Mouse (Mus musculus) MEL (cell line): ENCODE results near the gene Aen. TPM values are rescaled to one million over a fixed set of nuclear protein-coding genes. Genes with fewer than 3 reads are reported as not detected.

Source experiments
- DNase-seq: peaks from one replicate; pipeline ENCODE4 v3.0.0; 2011; ENCODE audit warnings: low read depth, low spot score
- H3K27ac ChIP-seq: 2 replicates; pipeline ENCODE4 v1.5.1; 2012; ENCODE audit warnings: low read depth, mild to moderate bottlenecking, control low read depth, low read length, moderate library complexity; ENCODE audit not compliant: control insufficient read depth
- H3K27me3 ChIP-seq, 2 experiments: fragments of 150-350 bp in 1 of 2; sonication (generic) in 1 of 2; 2 replicates each; pipeline ENCODE4 v1.6.1; 2012; ENCODE audit warnings: low read length in 2 of 2, mild to moderate bottlenecking in 2 of 2, improper control_type of control experiment in 1 of 2, moderate library complexity in 1 of 2; ENCODE audit not compliant: insufficient read depth in 2 of 2, control insufficient read depth in 1 of 2
- H3K36me3 ChIP-seq, 2 experiments: 2 replicates each; pipeline ENCODE4 v1.6.1; 2012 to 2014; ENCODE audit warnings: low read length in 2 of 2, improper control_type of control experiment in 1 of 2, inconsistent platforms in 1 of 2, mild to moderate bottlenecking in 1 of 2; ENCODE audit not compliant: insufficient read depth in 2 of 2, control insufficient read depth in 1 of 2
- H3K4me1 ChIP-seq, 2 experiments: fragments of 150-350 bp in 1 of 2; sonication (generic) in 1 of 2; 2 replicates each; pipeline ENCODE4 v1.6.1; 2012; ENCODE audit warnings: low read length in 2 of 2, improper control_type of control experiment in 1 of 2, mild to moderate bottlenecking in 1 of 2; ENCODE audit not compliant: insufficient read depth in 2 of 2, control insufficient read depth in 1 of 2
- H3K4me3 ChIP-seq, 2 experiments: fragments of 150-350 bp in 1 of 2; sonication (generic) in 1 of 2; 2 replicates each; pipeline ENCODE4 v1.5.1; 2012; ENCODE audit warnings: low read depth in 2 of 2, low read length in 2 of 2, mild to moderate bottlenecking in 2 of 2, moderate library complexity in 2 of 2, control low read depth in 1 of 2, improper control_type of control experiment in 1 of 2; ENCODE audit not compliant: control insufficient read depth in 1 of 2, insufficient read depth in 1 of 2
- H3K79me2 ChIP-seq: 2 replicates; pipeline ENCODE4 v1.6.1; 2012; ENCODE audit warnings: mild to moderate bottlenecking, low read length, moderate library complexity; ENCODE audit not compliant: control insufficient read depth, poor library complexity, insufficient read depth
- H3K9ac ChIP-seq: 2 replicates; pipeline ENCODE4 v1.6.1; 2012; ENCODE audit warnings: low read depth, mild to moderate bottlenecking, control low read depth, low read length, moderate library complexity; ENCODE audit not compliant: control insufficient read depth, poor library complexity, severe bottlenecking
- H3K9me3 ChIP-seq: fragments of 150-350 bp; sonication (generic); replicated peaks from 2 replicates; pipeline ENCODE4 v1.6.1; 2012; ENCODE audit warnings: mild to moderate bottlenecking, low read length, improper control_type of control experiment, moderate library complexity; ENCODE audit not compliant: insufficient read depth
- BHLHE40 ChIP-seq: IDR thresholded peaks from 2 replicates; pipeline ENCODE4 v1.6.1; 2012; ENCODE audit warnings: low read depth, mild to moderate bottlenecking, inconsistent platforms, low read length, improper control_type of control experiment, borderline replicate concordance
- EP300 ChIP-seq, 2 experiments: IDR thresholded peaks; 2 replicates each; pipeline ENCODE4 v1.6.1; 2011; ENCODE audit warnings: improper control_type of control experiment in 2 of 2, low read length in 2 of 2, low read depth in 1 of 2, mild to moderate bottlenecking in 1 of 2
- ETS1 ChIP-seq: IDR thresholded peaks from 2 replicates; pipeline ENCODE4 v1.6.1; 2012; ENCODE audit warnings: low read depth, mild to moderate bottlenecking, inconsistent platforms, low read length, improper control_type of control experiment, moderate library complexity
- GABPA ChIP-seq: IDR thresholded peaks from 2 replicates; pipeline ENCODE4 v1.6.1; 2012; ENCODE audit warnings: low read depth, mild to moderate bottlenecking, inconsistent platforms, low read length, improper control_type of control experiment, moderate library complexity
- GATA1 ChIP-seq: IDR thresholded peaks from 2 replicates; pipeline ENCODE4 v1.6.1; 2011; ENCODE audit warnings: low read depth, low read length, improper control_type of control experiment
- HCFC1 ChIP-seq: IDR thresholded peaks from 2 replicates; pipeline ENCODE4 v1.6.1; 2012; ENCODE audit warnings: low read depth, mild to moderate bottlenecking, inconsistent platforms, low read length, improper control_type of control experiment, moderate library complexity
- KAT2A ChIP-seq: conservative IDR thresholded peaks from 2 replicates; pipeline ENCODE4 v1.6.1; 2012; ENCODE audit warnings: low read depth, low read length, improper control_type of control experiment, inconsistent platforms
- MAX ChIP-seq: IDR thresholded peaks from 2 replicates; pipeline ENCODE4 v1.6.1; 2011; ENCODE audit warnings: low read length, improper control_type of control experiment
- MAZ ChIP-seq: IDR thresholded peaks from 2 replicates; pipeline ENCODE4 v1.6.1; 2012; ENCODE audit warnings: low read depth, mild to moderate bottlenecking, inconsistent platforms, low read length, improper control_type of control experiment
- MEF2A ChIP-seq: IDR thresholded peaks from 2 replicates; pipeline ENCODE4 v1.6.1; 2014; ENCODE audit warnings: low read depth, mild to moderate bottlenecking, inconsistent platforms, low read length, improper control_type of control experiment; ENCODE audit not compliant: poor library complexity, insufficient replicate concordance, severe bottlenecking; ENCODE audit errors: extremely low read depth
- NELFE ChIP-seq: IDR thresholded peaks from 2 replicates; pipeline ENCODE4 v1.6.1; 2011; ENCODE audit warnings: low read depth, low read length, improper control_type of control experiment
- POLR2A ChIP-seq, 2 experiments: IDR thresholded peaks; 2 replicates each; pipeline ENCODE4 v1.6.1; 2011 to 2012; ENCODE audit warnings: low read length in 2 of 2, mild to moderate bottlenecking in 2 of 2, control low read depth in 1 of 2, improper control_type of control experiment in 1 of 2, low read depth in 1 of 2, moderate library complexity in 1 of 2; ENCODE audit not compliant: control insufficient read depth in 1 of 2, insufficient read depth in 1 of 2, poor library complexity in 1 of 2
- POLR2AphosphoS5 ChIP-seq: IDR thresholded peaks from 2 replicates; pipeline ENCODE4 v1.6.1; 2012; ENCODE audit warnings: low read depth, borderline replicate concordance, mild to moderate bottlenecking, inconsistent platforms, low read length, moderate library complexity, mixed read lengths
- SIN3A ChIP-seq: IDR thresholded peaks from 2 replicates; pipeline ENCODE4 v1.6.1; 2012; ENCODE audit warnings: low read length, improper control_type of control experiment, inconsistent platforms
- TAL1 ChIP-seq: IDR thresholded peaks from 2 replicates; pipeline ENCODE4 v1.6.1; 2012; ENCODE audit warnings: mild to moderate bottlenecking, inconsistent platforms, low read length, moderate library complexity, mixed read lengths
- TBP ChIP-seq: IDR thresholded peaks from 2 replicates; pipeline ENCODE4 v1.8.0; 2011; ENCODE audit warnings: low read depth, low read length, improper control_type of control experiment
- TCF12 ChIP-seq: IDR thresholded peaks from 2 replicates; pipeline ENCODE4 v1.6.1; 2014; ENCODE audit warnings: low read depth, mild to moderate bottlenecking, inconsistent platforms, low read length, improper control_type of control experiment, moderate library complexity
- USF2 ChIP-seq, 2 experiments: IDR thresholded peaks; 2 replicates each; pipeline ENCODE4 v1.6.1; 2011 to 2012; ENCODE audit warnings: improper control_type of control experiment in 2 of 2, low read length in 2 of 2, borderline replicate concordance in 1 of 2, inconsistent platforms in 1 of 2, low read depth in 1 of 2, mild to moderate bottlenecking in 1 of 2; ENCODE audit not compliant: insufficient read depth in 1 of 2
- ZNF384 ChIP-seq: IDR thresholded peaks from 2 replicates; pipeline ENCODE4 v1.6.1; 2012; ENCODE audit warnings: low read depth, mild to moderate bottlenecking, inconsistent platforms, low read length, improper control_type of control experiment
- polyA plus RNA-seq, 2 experiments: library from polyadenylated mRNA; stranded (reverse) in 1 of 2; unstranded in 1 of 2; fragments of >175 nt in 1 of 2; fragments of >200 nt in 1 of 2; gene quantifications; 2 replicates each; pipeline versions ENCODE4 v1.2.1 to v1.2.4; 2012; ENCODE audit warnings: low replicate concordance in 2 of 2, low read depth in 1 of 2; ENCODE audit not compliant: insufficient read length in 2 of 2, insufficient read depth in 1 of 2, missing spikeins in 1 of 2
- total RNA-seq: library from RNA; depleted of rRNA; stranded (reverse); fragments of 300-350 nt; gene quantifications from 2 replicates; pipeline ENCODE4 v1.2.3, GENCODE M21; 2012; rRNA removed

The Aen gene
- total and polyA plus RNA-seq, 3 experiments: 95.9 to 97.7 TPM; not detected in 1

DNA sequence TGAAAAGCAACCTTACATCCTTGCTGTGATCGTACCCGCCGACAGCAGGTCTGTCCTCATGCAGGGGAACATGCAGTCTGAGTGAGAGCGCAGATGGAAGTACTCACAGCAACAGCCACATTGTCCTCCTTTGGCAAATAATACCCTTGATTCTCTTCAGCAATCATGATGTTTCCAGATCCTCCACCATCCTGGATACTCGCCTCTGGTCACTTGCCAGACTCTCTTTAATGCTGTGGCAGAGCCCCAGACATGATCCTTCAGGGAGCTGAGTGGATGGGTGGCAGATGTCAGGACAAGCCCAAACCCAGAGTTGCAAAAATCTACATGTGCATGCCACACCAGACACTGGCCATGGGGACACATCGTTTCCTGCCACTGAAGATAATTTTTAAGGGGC lies 59.4 kb downstream of the Aen start:
- no peaks in the 10 kb centered on the region; a peak in 1 of 4 replicates for H3K27me3 ChIP-seq
- TF ChIP-seq TCF12 (no peak), MAZ (no peak), KAT2A (no peak), POLR2AphosphoS5 (no peak), GATA1 (no peak), GABPA (no peak), EP300 (IDR thresholded peaks at IDR 0.05; ENCODE audit: low read depth in 1 of 2, low read length in 2 of 2) (no peak)
- no peak overlapping the region for H3K9ac ChIP-seq
- H3K4me1 ChIP-seq: peaks cover 0 to 3% of the 10 kb centered on the region in 2 experiments; a peak in 2 of 4 replicates
- H3K4me3 ChIP-seq: no peak overlapping the region
- no peaks in the 10 kb centered on the region for H3K9me3 ChIP-seq
- H3K79me2 ChIP-seq: no peaks in the 10 kb centered on the region
- no peak overlapping the region for H3K27ac ChIP-seq
- no peak for DNase-seq
- H3K36me3 ChIP-seq: peaks cover 0 to 4% of the 10 kb centered on the region in 2 experiments; a peak in 1 of 4 replicates

DNA sequence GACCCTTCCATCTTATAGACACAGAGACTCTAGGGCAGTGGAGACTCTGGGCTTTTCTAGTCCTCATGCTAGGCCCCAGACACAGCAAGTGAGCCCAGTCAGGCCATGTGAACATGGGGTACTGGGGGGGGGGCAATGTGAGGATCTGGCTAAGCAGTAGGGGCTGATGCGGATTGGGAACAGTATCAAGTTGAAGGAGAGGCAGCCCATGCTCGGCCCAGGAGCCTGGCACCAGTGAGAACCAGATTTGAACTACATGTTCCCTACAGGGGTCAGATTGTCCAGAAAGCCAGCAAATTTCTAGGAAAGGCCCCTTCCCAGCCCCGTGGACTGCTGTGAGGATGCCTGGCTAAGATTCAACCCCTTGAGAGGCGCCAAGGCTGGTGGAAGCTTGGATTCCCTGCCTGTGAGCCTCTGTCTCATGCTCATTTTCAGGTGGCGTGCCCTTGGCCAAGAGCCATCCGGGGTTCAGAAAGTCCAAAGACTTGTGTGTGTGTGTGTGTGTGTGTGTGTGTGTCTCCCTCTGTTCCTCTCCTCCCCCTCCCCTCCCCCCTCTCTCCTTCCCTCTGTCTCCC lies 62.9 kb downstream of the Aen start:
- DNase-seq: no peak
- Histone ChIP-seq H3K27ac (no peak overlapping the region), H3K4me3 (no peak overlapping the region), H3K9me3 (no peaks in the 10 kb centered on the region), H3K36me3 (peaks cover 0 to 4% of the 10 kb centered on the region in 2 experiments; a peak in 1 of 4 replicates), H3K27me3 (no peaks in the 10 kb centered on the region; a peak in 1 of 4 replicates), H3K79me2 (no peaks in the 10 kb centered on the region), H3K9ac (no peak overlapping the region), H3K4me1 (peaks cover 0 to 3% of the 10 kb centered on the region in 2 experiments; a peak in 2 of 4 replicates)
- no peak for TF ChIP-seq TCF12
- no peak for TF ChIP-seq USF2 (IDR thresholded peaks at IDR 0.05; ENCODE audit: borderline replicate concordance in 1 of 2, insufficient read depth in 1 of 2, low read depth in 1 of 2, low read length in 2 of 2)
- TF ChIP-seq TAL1: no peak
- no peak for TF ChIP-seq EP300 (IDR thresholded peaks at IDR 0.05; ENCODE audit: low read depth in 1 of 2, low read length in 2 of 2)
- TF ChIP-seq POLR2A (IDR thresholded peaks at IDR 0.05; ENCODE audit: control insufficient read depth in 1 of 2, insufficient read depth in 1 of 2, low read depth in 1 of 2, low read length in 2 of 2, poor library complexity in 1 of 2): no peak
- TF ChIP-seq SIN3A: no peak
- TF ChIP-seq MAX: no peak
- TF ChIP-seq MEF2A: no peak
- TF ChIP-seq HCFC1: no peak
- TF ChIP-seq ZNF384: no peak
- no peak for TF ChIP-seq KAT2A
- no peak for TF ChIP-seq ETS1
- TF ChIP-seq TBP: no peak
- no peak for TF ChIP-seq NELFE
- TF ChIP-seq MAZ: no peak
- TF ChIP-seq BHLHE40: no peak

Other genes starting within 250 kb of the Aen start
- 0.04 TPM in 1 of 2 replicates, not detected in the other for gene Ntrk3, start 157.8 kb upstream of the Aen start, total RNA-seq
- gene Ntrk3, start 157.8 kb upstream of the Aen start, polyA plus RNA-seq: not detected
- gene Mrps11, start 112.7 kb upstream of the Aen start, total RNA-seq: 88.8 and 106 TPM in 2 replicates
- 100 to 1,000 TPM in 1 of 2 experiments, not detected in 1; 116 TPM for gene Mrps11, start 112.7 kb upstream of the Aen start, polyA plus RNA-seq
- gene Mrpl46, start 112.3 kb upstream of the Aen start, total RNA-seq: 67.2 and 69.8 TPM in 2 replicates
- gene Mrpl46, start 112.3 kb upstream of the Aen start, polyA plus RNA-seq: 10 to 100 TPM in 1 of 2 experiments, not detected in 1; 70.8 TPM
- 14.3 and 15.8 TPM in 2 replicates for gene Det1, start 48.6 kb upstream of the Aen start, total RNA-seq
- gene Det1, start 48.6 kb upstream of the Aen start, polyA plus RNA-seq: 10 to 100 TPM in 1 of 2 experiments, not detected in 1; 16.8 TPM
- gene Isg20, start 17.6 kb downstream of the Aen start, total RNA-seq: 63.1 and 70.3 TPM in 2 replicates
- gene Isg20, start 17.6 kb downstream of the Aen start, polyA plus RNA-seq: 100 to 1,000 TPM; 105 to 240 TPM
- not detected in 2 replicates for gene Acan, start 157.6 kb downstream of the Aen start, total RNA-seq
- not detected for gene Acan, start 157.6 kb downstream of the Aen start, polyA plus RNA-seq
- not detected in 2 replicates for gene Hapln3, start 235.2 kb downstream of the Aen start, total RNA-seq
- gene Hapln3, start 235.2 kb downstream of the Aen start, polyA plus RNA-seq: not detected